Mouse (Mus musculus): ENCODE measurements at regions not wholly inside any gene's neighbourhood (a gene's known extent, or its start where the extent isn't known, plus 50 kb on each side); places are given as distances from the start of the nearest gene placed in this dataset.

GRCm38 (mm10) chr1:154993927-154994856, 105.2 kb downstream of the Ier5 start:
- DNase-seq: no peak

- DNase-seq: peak; percentile 85
Observed at GRCm38 (mm10) chr1:154983325-154983724, 99.0 kb upstream of the Cacna1e start.

- DNase-seq: peak; percentile 46
Observed at GRCm38 (mm10) chr1:154982836-154983235, 98.5 kb upstream of the Cacna1e start.

- no peak for DNase-seq
Observed at GRCm38 (mm10) chr1:154981687-154982086, 97.4 kb upstream of the Cacna1e start.

GRCm38 (mm10) chr1:154975732-154976131, 91.4 kb upstream of the Cacna1e start:
- no peak for DNase-seq

- DNase-seq: no peak
Observed at GRCm38 (mm10) chr1:154961271-154961670, 77.0 kb upstream of the Cacna1e start.

GRCm38 (mm10) chr1:154956625-154957031, 72.3 kb upstream of the Cacna1e start:
- no peak for DNase-seq

- DNase-seq: no peak
Observed at GRCm38 (mm10) chr1:154952679-154953078, 68.4 kb upstream of the Cacna1e start.
